Mouse (Mus musculus) midbrain, embryonic 16.5 days (tissue): Measurements from ENCODE around the gene Fam196b. TPM values are rescaled to one million over a fixed set of nuclear protein-coding genes. Genes with fewer than 3 reads are reported as not detected.
A peak's percentile ranks its signal among the peaks of the same experiment; 100 is the strongest.

Experiments
- ATAC-seq: fragments of 200-750 bp; cut with Nextera tagmentation; 2 replicates; pipeline ENCODE4 v1.8.0; 2017; ENCODE audit warnings: moderate TSS enrichment
- H3K27ac ChIP-seq: fragments of 300-500 bp; sonication (generic); 2 replicates; pipeline ENCODE4 v1.5.1; 2014; ENCODE audit warnings: mild to moderate bottlenecking, low read length, mixed read lengths
- H3K27me3 ChIP-seq: fragments of 300-500 bp; sonication (generic); 2 replicates; pipeline ENCODE4 v1.6.1; 2014; ENCODE audit warnings: low read depth, low read length, mixed read lengths; ENCODE audit not compliant: control insufficient read depth, insufficient read depth
- H3K36me3 ChIP-seq: fragments of 300-500 bp; sonication (generic); 2 replicates; pipeline ENCODE4 v1.6.1; 2014; ENCODE audit warnings: mild to moderate bottlenecking, low read length, moderate library complexity, mixed read lengths; ENCODE audit not compliant: control insufficient read depth, insufficient read depth
- H3K4me1 ChIP-seq: fragments of 300-500 bp; sonication (generic); 2 replicates; pipeline ENCODE4 v1.6.1; 2014; ENCODE audit warnings: mild to moderate bottlenecking, low read length, mixed read lengths; ENCODE audit not compliant: control insufficient read depth, insufficient read depth
- H3K4me2 ChIP-seq: fragments of 300-500 bp; sonication (generic); 2 replicates; pipeline ENCODE4 v1.6.1; 2014; ENCODE audit warnings: mild to moderate bottlenecking, low read length, mixed read lengths
- H3K4me3 ChIP-seq: fragments of 300-500 bp; sonication (generic); 2 replicates; pipeline ENCODE4 v1.5.1; 2014; ENCODE audit warnings: low read depth, mild to moderate bottlenecking, low read length, moderate library complexity, mixed read lengths
- H3K9ac ChIP-seq: fragments of 300-500 bp; sonication (generic); 2 replicates; pipeline ENCODE4 v1.6.1; 2014; ENCODE audit warnings: low read depth, low read length, mixed read lengths
- H3K9me3 ChIP-seq: fragments of 300-500 bp; sonication (generic); replicated peaks from 2 replicates; pipeline ENCODE4 v1.6.1; 2014; ENCODE audit warnings: mild to moderate bottlenecking, low read length, mixed read lengths; ENCODE audit not compliant: control insufficient read depth, poor library complexity, severe bottlenecking
- WGBS: fragments of 180-500 bp; shearing (Covaris S2); extraction: QIAGEN DNeasy Blood & Tissue Kit; methylation state at CpG from one replicate; pipeline ENCODE4 v1.1.7; 2014; 5-methylcytosine and 5-hydroxymethylcytosine counted together
- polyA plus RNA-seq: library from polyadenylated mRNA; unstranded; fragments of >200 nt; fragmentation: Nextera tagmentation; extraction: Ambion mirVana; gene quantifications from 2 replicates; pipeline ENCODE4 v1.2.1, GENCODE M21; 2015

Gene Fam196b
- 6.2 and 6.6 TPM in 2 replicates for polyA plus RNA-seq

- peak; percentile 68 for ATAC-seq
- H3K27ac ChIP-seq, result peak within 1 kb of the TSS; percentile 76
- H3K27me3 ChIP-seq, result no peaks in the 10 kb centered on the region
- H3K9me3 ChIP-seq, result no peaks in the 10 kb centered on the region
- H3K4me2 ChIP-seq, result peak within 1 kb of the TSS; percentile 66
- H3K4me3 ChIP-seq, result peak within 1 kb of the TSS; percentile 46
- H3K9ac ChIP-seq, result peak within 1 kb of the TSS; percentile 61
- peaks cover 27% of the 10 kb centered on the region for H3K4me1 ChIP-seq
- 2% methylated on average over 13 of the region's 13 CpGs for whole genome bisulfite sequencing
- no peaks in the 10 kb centered on the region for H3K36me3 ChIP-seq
Observed at GRCm38 (mm10) chr11:34314534-34315379, at the start of gene Fam196b. Gene Fam196b (plus strand): TSS chr11:34314822.

- no peaks in the 10 kb centered on the region for H3K9me3 ChIP-seq
- H3K27me3 ChIP-seq, result no peaks in the 10 kb centered on the region; the same call in 1 of the 2 replicates
- no peak overlapping the region for H3K9ac ChIP-seq
- H3K4me2 ChIP-seq, result no peak overlapping the region
- peaks cover 18% of the 10 kb centered on the region; the same call in 1 of the 2 replicates for H3K4me1 ChIP-seq
- H3K4me3 ChIP-seq, result no peak overlapping the region
- 45% methylated on average over 10 of the region's 10 CpGs for WGBS
- H3K27ac ChIP-seq, result no peak overlapping the region
- no peaks in the 10 kb centered on the region for H3K36me3 ChIP-seq
- ATAC-seq, result no peak
Observed at GRCm38 (mm10) chr11:34272016-34272415, 42.6 kb upstream of the Fam196b start.

DNA sequence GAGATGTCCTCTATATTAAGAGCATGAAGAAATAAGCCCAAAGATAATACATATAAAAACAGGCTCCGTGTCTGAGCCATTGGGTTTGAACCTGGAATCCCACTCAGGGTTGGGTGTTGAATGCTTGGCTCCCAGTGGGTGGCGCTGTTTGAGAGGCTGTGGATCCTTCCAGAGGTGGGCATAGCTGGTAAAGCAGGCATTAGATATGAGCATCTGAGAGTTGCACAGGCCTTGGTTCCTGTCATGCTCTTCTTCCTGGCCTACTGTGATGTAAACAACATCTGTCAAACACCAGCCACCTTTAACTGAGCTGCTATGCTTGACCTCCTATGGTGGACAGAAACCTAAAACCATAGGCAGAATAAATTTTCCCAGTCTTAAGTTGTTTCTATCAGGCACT lies 38.7 kb upstream of the Fam196b start:
- H3K9ac ChIP-seq, result no peak overlapping the region
- no peak overlapping the region for H3K27ac ChIP-seq
- H3K9me3 ChIP-seq, result no peaks in the 10 kb centered on the region
- ATAC-seq, result no peak
- peaks cover 18% of the 10 kb centered on the region; the same call in 1 of the 2 replicates for H3K4me1 ChIP-seq
- WGBS, result 35% methylated on average over 2 of the region's 2 CpGs
- H3K4me3 ChIP-seq, result no peak overlapping the region
- no peak overlapping the region for H3K4me2 ChIP-seq
- peaks cover 2% of the 10 kb centered on the region; the same call in 1 of the 2 replicates for H3K27me3 ChIP-seq
- no peaks in the 10 kb centered on the region for H3K36me3 ChIP-seq

DNA sequence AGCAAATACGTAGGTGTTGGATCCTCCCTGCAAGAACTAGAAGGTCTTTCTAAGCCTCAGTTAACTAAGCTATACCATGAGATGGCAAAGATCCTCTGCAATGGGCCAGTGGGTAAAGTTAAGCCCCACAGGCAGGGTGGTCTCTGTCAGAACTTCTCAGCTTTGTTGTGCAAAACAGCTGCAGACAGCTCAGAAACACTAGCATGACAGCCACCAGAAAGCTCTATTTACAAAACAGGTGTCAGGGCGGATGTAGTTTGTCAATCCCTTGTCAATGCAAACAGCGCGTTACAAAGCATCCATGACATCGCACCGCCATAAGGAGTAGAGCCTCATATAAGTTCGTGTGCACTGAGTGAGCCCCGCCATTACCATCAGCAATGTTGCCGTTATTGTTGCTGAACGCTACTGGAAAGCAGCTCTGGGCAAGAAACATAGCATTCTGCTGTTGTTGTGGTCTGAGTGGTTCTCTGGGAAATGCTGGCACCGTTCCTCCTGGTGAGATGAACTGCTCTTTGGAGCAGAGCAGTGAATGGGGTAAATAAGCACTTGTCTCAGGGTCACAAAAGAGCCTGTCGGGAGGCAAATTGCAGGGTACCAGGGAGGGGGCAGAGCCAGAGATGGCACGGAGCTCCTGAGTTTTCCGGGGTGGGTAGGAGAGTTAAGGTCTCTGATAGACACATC lies 38.1 kb upstream of the Fam196b start:
- Histone ChIP-seq H3K27me3 (peaks cover 2% of the 10 kb centered on the region; the same call in 1 of the 2 replicates), H3K4me3 (no peak overlapping the region), H3K27ac (no peak overlapping the region), H3K9ac (no peak overlapping the region), H3K4me2 (peak overlapping the region; percentile 44), H3K4me1 (peaks cover 15% of the 10 kb centered on the region; the same call in 1 of the 2 replicates), H3K9me3 (no peaks in the 10 kb centered on the region), H3K36me3 (no peaks in the 10 kb centered on the region)
- 28% methylated on average over 14 of the region's 14 CpGs for WGBS
- ATAC-seq, result peak; percentile 69

DNA sequence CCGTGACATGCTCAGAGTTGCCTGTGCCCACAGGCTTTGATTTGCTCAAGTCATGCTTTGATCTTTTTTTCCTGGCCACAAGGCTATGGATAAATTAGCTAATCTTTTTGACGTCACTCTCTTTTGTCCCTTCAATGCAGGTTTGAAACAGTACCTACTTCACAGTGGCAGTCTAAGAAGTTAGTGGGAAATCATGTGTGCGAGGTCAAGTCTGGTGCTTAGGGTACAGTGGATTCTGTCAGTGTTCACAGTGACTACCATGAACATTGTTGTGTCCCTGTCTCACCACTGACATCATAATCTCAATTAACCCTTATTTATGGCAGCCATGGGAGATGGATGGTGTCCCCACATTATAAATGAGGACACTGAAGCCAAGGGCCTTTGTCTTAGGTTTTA lies 37.6 kb upstream of the Fam196b start:
- 34% methylated on average over 3 of the region's 3 CpGs for WGBS
- Histone ChIP-seq H3K27me3 (peaks cover 2% of the 10 kb centered on the region; the same call in 1 of the 2 replicates), H3K9me3 (no peaks in the 10 kb centered on the region), H3K27ac (no peak overlapping the region), H3K4me3 (no peak overlapping the region), H3K9ac (no peak overlapping the region), H3K4me2 (peak overlapping the region; percentile 44; the same call in 1 of the 2 replicates), H3K4me1 (peaks cover 11% of the 10 kb centered on the region; the same call in 1 of the 2 replicates), H3K36me3 (no peaks in the 10 kb centered on the region)
- ATAC-seq, result peak; percentile 51; the same call in 1 of the 2 replicates

DNA sequence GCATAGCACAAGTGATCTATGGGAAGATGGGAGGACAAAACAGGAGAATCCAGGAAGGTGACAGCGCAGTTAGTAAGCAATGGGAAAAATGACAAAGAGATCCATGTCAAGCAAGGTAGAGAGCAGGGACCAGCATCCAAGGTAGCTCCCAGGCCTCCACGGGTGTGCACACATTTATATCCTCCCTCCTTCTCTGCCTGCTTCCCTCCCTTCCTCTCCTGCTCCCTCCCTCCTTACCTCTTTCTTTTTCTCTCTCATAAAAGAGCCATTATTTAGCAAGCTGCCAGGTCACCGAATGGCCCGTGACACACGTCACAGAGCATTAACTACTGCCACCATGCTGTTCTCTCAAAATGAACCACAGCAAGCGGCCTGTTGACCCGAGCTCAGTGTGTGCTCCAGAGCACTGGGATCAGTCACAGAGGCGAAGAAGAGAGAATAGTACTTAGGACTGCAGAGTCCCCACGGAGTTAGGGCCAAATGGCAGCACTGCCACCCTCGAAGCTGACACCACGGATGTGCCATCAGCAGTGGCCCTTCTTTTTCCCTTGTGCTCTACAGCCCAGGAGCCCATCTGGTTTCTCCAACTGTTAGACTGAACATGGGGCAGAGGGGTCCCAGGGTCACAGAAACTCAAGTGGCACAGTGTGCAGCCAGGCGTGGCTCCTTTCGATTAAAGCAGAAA lies 30.4 kb upstream of the Fam196b start:
- WGBS, result 16% methylated on average over 13 of the region's 13 CpGs
- H3K9me3 ChIP-seq, result no peaks in the 10 kb centered on the region
- H3K36me3 ChIP-seq, result no peaks in the 10 kb centered on the region
- no peak overlapping the region for H3K4me2 ChIP-seq
- H3K27me3 ChIP-seq, result peaks cover 9% of the 10 kb centered on the region
- H3K9ac ChIP-seq, result no peak overlapping the region
- H3K4me3 ChIP-seq, result no peak overlapping the region
- H3K4me1 ChIP-seq, result peaks cover 4% of the 10 kb centered on the region; the same call in 1 of the 2 replicates
- no peak overlapping the region for H3K27ac ChIP-seq
- no peak for ATAC-seq

DNA sequence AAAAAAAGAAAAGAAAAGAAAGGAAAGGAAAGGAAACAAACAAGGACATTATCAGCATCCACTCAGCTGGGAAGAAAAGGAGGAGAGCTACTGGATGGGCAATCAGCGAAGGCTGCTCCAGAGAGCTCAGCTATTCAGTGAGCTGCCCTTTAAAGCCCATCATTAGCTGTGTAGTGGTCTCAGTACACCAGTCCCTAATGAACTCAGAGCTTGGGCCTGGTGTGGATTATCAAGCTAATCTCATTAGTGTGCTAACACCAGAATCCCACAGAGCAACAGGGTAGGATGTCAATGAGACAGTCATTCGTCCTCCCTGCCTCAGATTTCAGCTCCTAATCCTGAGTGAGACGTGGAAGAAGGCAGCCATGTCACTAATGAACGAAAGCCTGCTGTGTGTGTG lies 24.4 kb upstream of the Fam196b start:
- H3K9me3 ChIP-seq, result no peaks in the 10 kb centered on the region; the same call in 1 of the 2 replicates
- no peak; the same call in 1 of the 2 replicates for ATAC-seq
- WGBS, result 15% methylated on average over 4 of the region's 4 CpGs
- H3K9ac ChIP-seq, result no peak overlapping the region
- no peaks in the 10 kb centered on the region for H3K36me3 ChIP-seq
- H3K4me3 ChIP-seq, result no peak overlapping the region
- no peak overlapping the region for H3K27ac ChIP-seq
- peaks cover 5% of the 10 kb centered on the region; the same call in 1 of the 2 replicates for H3K27me3 ChIP-seq
- no peak overlapping the region for H3K4me2 ChIP-seq
- H3K4me1 ChIP-seq, result no peaks in the 10 kb centered on the region

DNA sequence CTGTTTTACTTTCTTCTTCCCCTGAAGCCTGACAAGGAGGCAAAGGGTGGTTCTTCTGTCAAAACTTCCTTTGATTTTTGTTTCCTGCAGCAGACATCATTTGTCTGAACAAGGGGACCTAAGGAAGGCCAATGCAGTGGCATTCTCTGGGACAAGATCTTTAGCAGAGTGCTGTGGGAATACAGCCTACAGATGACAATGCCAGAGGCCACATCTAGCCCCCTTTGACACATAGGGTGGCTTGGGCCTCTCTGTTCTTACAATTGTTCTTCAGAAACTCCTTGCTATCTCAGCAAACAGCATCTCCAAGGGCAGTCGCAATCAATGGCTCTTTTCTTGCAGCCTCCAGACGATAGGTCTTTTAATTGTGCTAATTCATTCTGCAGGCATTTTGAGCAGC lies 23.9 kb upstream of the Fam196b start:
- no peak overlapping the region for H3K27ac ChIP-seq
- 9% methylated on average over 2 of the region's 2 CpGs for WGBS
- H3K36me3 ChIP-seq, result no peaks in the 10 kb centered on the region
- no peak overlapping the region for H3K4me3 ChIP-seq
- H3K27me3 ChIP-seq, result peaks cover 5% of the 10 kb centered on the region; the same call in 1 of the 2 replicates
- H3K4me1 ChIP-seq, result no peaks in the 10 kb centered on the region
- no peak for ATAC-seq
- H3K9ac ChIP-seq, result no peak overlapping the region
- no peak overlapping the region for H3K4me2 ChIP-seq
- H3K9me3 ChIP-seq, result no peaks in the 10 kb centered on the region; the same call in 1 of the 2 replicates
